Mouse (Mus musculus) lung, postnatal 4 days (tissue): ENCODE data around the gene Ccni.

Source experiments
- DNase-seq, 2 experiments: peaks; one replicate each; pipeline ENCODE4 v3.0.0; 2021

Ccni gene

GRCm38 (mm10) chr5:93190428-93190827, 15.9 kb downstream of the Ccni start:
- DNase-seq, result no peak

- no peak for DNase-seq
These were observed 16.7 kb downstream of the Ccni start for GRCm38 (mm10) chr5:93189607-93190006.

GRCm38 (mm10) chr5:93184548-93184947, 21.7 kb downstream of the Ccni start:
- no peak for DNase-seq

GRCm38 (mm10) chr5:93183311-93183710, 23.0 kb downstream of the Ccni start:
- DNase-seq, result no peak

- peak in 1 of 2 experiments; percentile 32 for DNase-seq
These were observed 26.0 kb downstream of the Ccni start for GRCm38 (mm10) chr5:93180252-93180651.

- no peak for DNase-seq
These were observed 27.7 kb downstream of the Ccni start for GRCm38 (mm10) chr5:93178616-93179015.

- DNase-seq, result no peak
These were observed 31.6 kb downstream of the Ccni start for GRCm38 (mm10) chr5:93174675-93175074.

GRCm38 (mm10) chr5:93172536-93172935, 33.8 kb downstream of the Ccni start:
- no peak for DNase-seq

- no peak for DNase-seq
These were observed 34.9 kb downstream of the Ccni start for GRCm38 (mm10) chr5:93171420-93171819.

- no peak for DNase-seq
These were observed 37.6 kb downstream of the Ccni start for GRCm38 (mm10) chr5:93168654-93169053.

GRCm38 (mm10) chr5:93167919-93168516, 38.3 kb downstream of the Ccni start:
- no peak for DNase-seq

GRCm38 (mm10) chr5:93163541-93163940, 42.8 kb downstream of the Ccni start:
- peak in 1 of 2 experiments; percentile 71 for DNase-seq

GRCm38 (mm10) chr5:93154401-93154800, 51.9 kb downstream of the Ccni start:
- DNase-seq, result no peak

GRCm38 (mm10) chr5:93152451-93152850, 53.8 kb downstream of the Ccni start:
- peak in 1 of 2 experiments; percentile 38 for DNase-seq

GRCm38 (mm10) chr5:93151985-93152384, 54.3 kb downstream of the Ccni start:
- no peak for DNase-seq

GRCm38 (mm10) chr5:93149969-93150777, 56.1 kb downstream of the Ccni start:
- peak; percentile 33 to 50 for DNase-seq

- no peak for DNase-seq
These were observed 60.8 kb downstream of the Ccni start for GRCm38 (mm10) chr5:93145504-93145903.

GRCm38 (mm10) chr5:93144874-93145273, 61.4 kb downstream of the Ccni start:
- no peak for DNase-seq

GRCm38 (mm10) chr5:93143360-93144091, 62.8 kb downstream of the Ccni start:
- DNase-seq, result no peak

- DNase-seq, result no peak
These were observed 65.5 kb downstream of the Ccni start for GRCm38 (mm10) chr5:93140747-93141146.

- DNase-seq, result no peak
These were observed 66.9 kb downstream of the Ccni start for GRCm38 (mm10) chr5:93139350-93139749.

GRCm38 (mm10) chr5:93136956-93137586, 69.2 kb downstream of the Ccni start:
- DNase-seq, result peak; percentile 44 to 55
